Mouse (Mus musculus): ENCODE measurements around the gene Plcb2. TPM values are rescaled to one million over a fixed set of nuclear protein-coding genes. Genes with fewer than 3 reads are reported as not detected.

Gene Plcb2
- polyA plus RNA-seq, 1 experiment from 2014 or later = 1.4 TPM

DNA sequence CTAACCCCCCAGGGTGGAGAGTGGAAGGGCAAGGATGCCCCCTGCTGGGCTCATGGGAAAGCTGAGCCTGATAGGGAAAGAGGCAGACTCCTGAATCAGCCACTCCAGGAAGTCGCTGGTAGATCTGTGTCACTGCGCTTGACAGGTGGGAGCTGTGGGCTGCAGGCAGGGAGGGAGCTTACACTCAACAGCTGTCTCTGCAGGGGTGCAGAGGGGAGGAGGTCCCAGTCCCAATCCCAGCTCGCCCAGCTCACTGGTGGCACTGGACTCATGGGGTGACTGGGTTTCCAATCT, 2.3 kb upstream of the Plcb2 start:
- 0 out of 2 replicates have a peak, but pooled peaks have one; percentile 20 for ATAC-seq (replicated peaks; ENCODE audit: low FRiP score, low TSS enrichment, low read depth)
- Histone ChIP-seq H3K9ac (ENCODE audit: low read length) (no peak overlapping the region), H3K36me3 (ENCODE audit: control insufficient read depth, insufficient read depth, low read length) (no peaks in the 10 kb centered on the region), H3K4me1 (replicated peaks; ENCODE audit: control insufficient read depth, insufficient read depth, low read length) (peaks cover 32% of the 10 kb centered on the region), H3K4me3 (ENCODE audit: low read depth, low read length) (no peak overlapping the region), H3K4me2 (ENCODE audit: low read length) (no peak overlapping the region), H3K9me3 (ENCODE audit: control insufficient read depth, low read length) (no peaks in the 10 kb centered on the region), H3K27ac (ENCODE audit: low read depth) (no peak overlapping the region), H3K27me3 (replicated peaks; ENCODE audit: control insufficient read depth, insufficient read depth, low read length) (no peaks in the 10 kb centered on the region)
- DNase-seq (ENCODE audit: low spot score) = peak; percentile 80
- 11% methylated on average over 3 of the region's 3 CpGs for WGBS

DNA sequence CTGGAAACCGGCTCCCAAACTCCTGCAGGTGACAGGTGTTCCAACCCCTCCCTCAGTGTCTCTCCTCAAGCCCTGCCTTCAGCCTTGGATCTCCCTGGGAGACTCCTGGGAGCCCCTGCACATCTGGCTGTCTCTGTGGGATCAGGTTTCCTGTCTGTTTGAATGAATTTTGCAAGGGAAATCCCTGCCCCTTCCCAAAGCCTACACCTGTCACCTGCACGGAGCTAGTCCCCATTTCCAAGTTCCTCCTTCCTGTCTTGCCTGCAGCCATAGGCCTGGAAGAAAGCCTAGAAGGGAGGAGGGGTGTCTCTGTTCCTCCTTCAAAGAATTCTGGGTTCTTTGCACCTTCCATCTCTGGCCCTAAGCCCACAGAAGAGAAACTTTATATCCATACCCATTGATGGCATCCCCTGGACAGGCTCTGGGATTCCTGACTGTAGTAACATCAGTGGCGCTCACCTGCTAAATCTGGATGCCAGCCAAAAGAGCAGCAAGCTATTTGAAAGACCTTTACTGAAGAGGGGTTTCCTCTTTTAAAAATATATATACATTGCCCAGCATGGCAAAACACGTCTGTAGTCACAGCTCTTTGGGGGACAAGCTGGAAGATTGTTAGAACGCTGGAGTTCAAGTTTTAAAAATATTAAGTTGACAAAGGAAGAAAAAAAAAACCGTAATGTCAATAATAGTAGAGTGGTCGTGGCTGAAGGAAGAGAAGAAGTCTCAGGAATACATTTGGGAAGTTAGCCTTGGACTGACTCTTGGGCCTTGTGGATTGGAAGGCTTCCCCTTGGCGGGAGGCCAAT, 1.8 kb upstream of the Plcb2 start:
- WGBS = 31% methylated on average over 8 of the region's 8 CpGs
- Histone ChIP-seq H3K4me3 (ENCODE audit: low read depth, low read length) (no peak overlapping the region), H3K9ac (ENCODE audit: low read length) (no peak overlapping the region), H3K27ac (ENCODE audit: low read depth) (no peak overlapping the region), H3K4me2 (ENCODE audit: low read length) (no peak overlapping the region), H3K27me3 (replicated peaks; ENCODE audit: control insufficient read depth, insufficient read depth, low read length) (no peaks in the 10 kb centered on the region), H3K9me3 (ENCODE audit: control insufficient read depth, low read length) (no peaks in the 10 kb centered on the region), H3K4me1 (replicated peaks; ENCODE audit: control insufficient read depth, insufficient read depth, low read length) (peaks cover 32% of the 10 kb centered on the region), H3K36me3 (ENCODE audit: control insufficient read depth, insufficient read depth, low read length) (no peaks in the 10 kb centered on the region)
- ATAC-seq (replicated peaks; ENCODE audit: low FRiP score, low TSS enrichment, low read depth) (no peak), DNase-seq (ENCODE audit: low spot score) (no peak)

DNA sequence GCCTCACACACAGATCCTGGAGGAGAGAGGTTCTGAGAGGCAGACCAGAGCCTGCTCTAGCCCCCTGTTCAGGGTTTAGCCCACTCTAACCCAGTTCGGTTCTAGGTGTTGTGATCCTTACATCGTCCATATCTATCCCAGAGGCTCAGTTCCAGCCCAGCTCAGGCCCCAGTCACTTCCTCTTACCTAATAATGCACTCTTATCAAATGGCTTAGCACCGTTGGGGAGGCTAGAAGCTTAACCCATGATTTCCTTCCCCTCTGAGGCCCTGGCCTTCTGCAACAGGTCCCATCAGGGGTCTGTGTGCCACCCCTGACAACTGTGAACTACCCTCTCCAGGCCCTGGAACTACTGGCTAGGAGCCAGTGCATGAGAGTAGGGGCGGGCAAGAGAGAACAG, 956 bp upstream of the Plcb2 start:
- Histone ChIP-seq H3K4me3 (ENCODE audit: low read depth, low read length) (no peak overlapping the region), H3K36me3 (ENCODE audit: control insufficient read depth, insufficient read depth, low read length) (no peaks in the 10 kb centered on the region), H3K9ac (ENCODE audit: low read length) (no peak overlapping the region), H3K9me3 (ENCODE audit: control insufficient read depth, low read length) (no peaks in the 10 kb centered on the region), H3K27ac (ENCODE audit: low read depth) (peak overlapping the region; percentile 64; the same call in 1 of the 2 replicates), H3K4me1 (replicated peaks; ENCODE audit: control insufficient read depth, insufficient read depth, low read length) (peaks cover 32% of the 10 kb centered on the region), H3K4me2 (ENCODE audit: low read length) (no peak overlapping the region), H3K27me3 (replicated peaks; ENCODE audit: control insufficient read depth, insufficient read depth, low read length) (no peaks in the 10 kb centered on the region)
- DNase-seq (ENCODE audit: low spot score) (no peak), ATAC-seq (replicated peaks; ENCODE audit: low FRiP score, low TSS enrichment, low read depth) (no peak)
- 47% methylated on average over 4 of the region's 4 CpGs for WGBS

DNA sequence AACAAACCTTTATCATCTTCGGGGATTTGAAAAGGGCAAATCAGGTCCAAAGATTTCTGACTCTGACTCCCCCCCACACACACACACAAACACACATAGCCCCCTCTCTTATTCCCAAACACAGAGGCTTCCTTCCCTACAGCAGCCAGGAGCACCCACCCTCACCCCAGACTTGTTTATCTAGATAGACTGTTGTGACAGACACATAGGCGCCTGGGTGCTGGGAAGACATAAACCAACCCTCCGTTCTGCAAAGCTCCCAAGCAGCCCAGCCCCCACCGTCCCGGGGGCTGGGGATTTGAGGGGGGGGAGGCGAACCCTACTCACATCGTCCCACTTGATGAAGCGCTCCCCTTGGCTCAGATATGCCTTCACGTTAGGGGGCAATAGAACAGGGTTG, 327 bp downstream of the Plcb2 start:
- WGBS = 6% methylated on average over 9 of the region's 9 CpGs
- H3K36me3 ChIP-seq (ENCODE audit: control insufficient read depth, insufficient read depth, low read length) = no peaks in the 10 kb centered on the region
- H3K4me2 ChIP-seq (ENCODE audit: low read length) = peak overlapping the region; percentile 43
- H3K27ac ChIP-seq (ENCODE audit: low read depth) = peak overlapping the region; percentile 64; the same call in 1 of the 2 replicates
- no peaks in the 10 kb centered on the region for H3K27me3 ChIP-seq (replicated peaks; ENCODE audit: control insufficient read depth, insufficient read depth, low read length)
- H3K4me3 ChIP-seq (ENCODE audit: low read depth, low read length) = 0 out of 2 replicates have a peak overlapping the region, but pooled peaks have one; percentile 10
- no peak overlapping the region for H3K9ac ChIP-seq (ENCODE audit: low read length)
- H3K4me1 ChIP-seq (replicated peaks; ENCODE audit: control insufficient read depth, insufficient read depth, low read length) = peaks cover 32% of the 10 kb centered on the region
- DNase-seq (ENCODE audit: low spot score) = no peak
- no peak for ATAC-seq (replicated peaks; ENCODE audit: low FRiP score, low TSS enrichment, low read depth)
- no peaks in the 10 kb centered on the region for H3K9me3 ChIP-seq (ENCODE audit: control insufficient read depth, low read length)

DNA sequence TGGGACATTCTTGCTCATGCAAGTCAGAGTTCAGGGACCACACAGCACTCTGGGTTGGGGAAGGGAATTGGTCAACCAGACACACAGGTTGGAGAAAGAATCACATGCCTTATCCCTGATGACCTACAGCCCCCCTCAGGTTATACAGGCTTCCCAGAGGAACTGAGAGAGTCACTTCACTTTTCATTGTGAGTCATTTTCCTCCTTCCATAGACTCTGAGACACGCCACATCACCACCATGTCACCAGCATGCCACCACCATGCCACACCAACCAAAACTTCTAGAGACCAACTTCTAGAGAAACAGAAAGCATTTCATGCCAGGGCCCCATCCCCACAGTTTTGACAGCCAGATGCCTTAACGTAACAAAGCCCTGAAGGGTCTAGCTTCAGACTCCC, 1.4 kb downstream of the Plcb2 start:
- DNase-seq (ENCODE audit: low spot score) (no peak), ATAC-seq (replicated peaks; ENCODE audit: low FRiP score, low TSS enrichment, low read depth) (no peak)
- Histone ChIP-seq H3K27me3 (replicated peaks; ENCODE audit: control insufficient read depth, insufficient read depth, low read length) (no peaks in the 10 kb centered on the region), H3K9ac (ENCODE audit: low read length) (no peak overlapping the region), H3K4me3 (ENCODE audit: low read depth, low read length) (no peak overlapping the region), H3K9me3 (ENCODE audit: control insufficient read depth, low read length) (no peaks in the 10 kb centered on the region), H3K4me2 (ENCODE audit: low read length) (no peak overlapping the region), H3K36me3 (ENCODE audit: control insufficient read depth, insufficient read depth, low read length) (no peaks in the 10 kb centered on the region), H3K27ac (ENCODE audit: low read depth) (no peak overlapping the region), H3K4me1 (replicated peaks; ENCODE audit: control insufficient read depth, insufficient read depth, low read length) (peaks cover 32% of the 10 kb centered on the region)
- 93% methylated on average over 2 of the region's 2 CpGs for WGBS

GRCm38 (mm10) chr2:118725511-118725910, 2.7 kb downstream of the Plcb2 start:
- Histone ChIP-seq H3K4me1 (replicated peaks; ENCODE audit: control insufficient read depth, insufficient read depth, low read length) (peaks cover 32% of the 10 kb centered on the region), H3K36me3 (ENCODE audit: control insufficient read depth, insufficient read depth, low read length) (no peaks in the 10 kb centered on the region), H3K27ac (ENCODE audit: low read depth) (no peak overlapping the region), H3K27me3 (replicated peaks; ENCODE audit: control insufficient read depth, insufficient read depth, low read length) (no peaks in the 10 kb centered on the region), H3K9me3 (ENCODE audit: control insufficient read depth, low read length) (no peaks in the 10 kb centered on the region), H3K4me3 (ENCODE audit: low read depth, low read length) (no peak overlapping the region), H3K4me2 (ENCODE audit: low read length) (no peak overlapping the region), H3K9ac (ENCODE audit: low read length) (no peak overlapping the region)
- 79% methylated on average over 4 of the region's 4 CpGs for WGBS
- ATAC-seq (replicated peaks; ENCODE audit: low FRiP score, low TSS enrichment, low read depth) = no peak
- no peak for DNase-seq (ENCODE audit: low spot score)

DNA sequence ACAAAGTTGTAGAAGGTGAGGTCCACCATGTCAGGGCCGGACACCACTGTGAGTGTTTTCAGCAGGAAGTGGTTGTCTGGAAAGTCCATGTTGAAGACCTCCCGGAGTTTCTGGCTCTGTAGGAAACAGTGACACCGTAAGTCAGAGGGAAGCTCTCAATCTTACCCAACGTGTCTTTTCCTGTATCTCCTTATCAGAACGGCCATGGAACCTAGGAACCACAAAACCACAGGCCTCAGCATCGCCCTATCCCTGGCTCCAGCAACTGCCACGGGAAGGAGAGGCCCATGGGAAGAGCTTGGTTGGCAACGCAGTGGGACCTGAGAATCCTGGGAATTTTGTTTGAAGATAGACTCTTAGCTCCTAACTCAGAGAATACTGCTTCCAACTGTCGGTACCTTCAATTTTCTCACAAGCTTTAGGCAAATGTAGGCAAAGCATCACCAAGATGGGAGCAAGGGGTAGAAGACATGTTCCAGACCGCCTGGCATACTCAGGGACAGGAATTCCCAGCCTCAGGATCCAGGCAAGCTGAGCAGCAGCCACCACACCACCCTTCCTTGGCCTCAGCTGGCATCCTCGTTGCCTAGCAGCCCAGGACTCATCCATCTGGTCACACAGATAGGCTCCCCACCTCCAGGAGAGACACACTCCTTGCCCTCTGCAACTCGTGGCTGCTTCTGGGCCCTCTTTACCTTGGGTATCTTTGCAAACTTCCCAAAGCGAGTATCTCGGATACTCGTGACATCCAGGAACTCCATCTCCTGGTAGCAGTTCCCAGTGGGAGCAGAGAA, 4.3 kb downstream of the Plcb2 start:
- ATAC-seq (replicated peaks; ENCODE audit: low FRiP score, low TSS enrichment, low read depth) = no peak
- WGBS = 80% methylated on average over 15 of the region's 15 CpGs
- H3K4me3 ChIP-seq (ENCODE audit: low read depth, low read length) = no peak overlapping the region
- no peak overlapping the region for H3K9ac ChIP-seq (ENCODE audit: low read length)
- H3K27me3 ChIP-seq (replicated peaks; ENCODE audit: control insufficient read depth, insufficient read depth, low read length) = no peaks in the 10 kb centered on the region
- no peak overlapping the region for H3K4me2 ChIP-seq (ENCODE audit: low read length)
- no peak overlapping the region for H3K27ac ChIP-seq (ENCODE audit: low read depth)
- H3K4me1 ChIP-seq (replicated peaks; ENCODE audit: control insufficient read depth, insufficient read depth, low read length) = peaks cover 16% of the 10 kb centered on the region
- no peaks in the 10 kb centered on the region for H3K9me3 ChIP-seq (ENCODE audit: control insufficient read depth, low read length)
- DNase-seq (ENCODE audit: low spot score) = no peak
- H3K36me3 ChIP-seq (ENCODE audit: control insufficient read depth, insufficient read depth, low read length) = no peaks in the 10 kb centered on the region

- Histone ChIP-seq H3K36me3 (ENCODE audit: control insufficient read depth, insufficient read depth, low read length) (no peaks in the 10 kb centered on the region), H3K9ac (ENCODE audit: low read length) (no peak overlapping the region), H3K27ac (ENCODE audit: low read depth) (no peak overlapping the region), H3K9me3 (ENCODE audit: control insufficient read depth, low read length) (no peaks in the 10 kb centered on the region), H3K27me3 (replicated peaks; ENCODE audit: control insufficient read depth, insufficient read depth, low read length) (peaks cover 17% of the 10 kb centered on the region), H3K4me2 (ENCODE audit: low read length) (no peak overlapping the region), H3K4me3 (ENCODE audit: low read depth, low read length) (no peak overlapping the region), H3K4me1 (replicated peaks; ENCODE audit: control insufficient read depth, insufficient read depth, low read length) (no peaks in the 10 kb centered on the region)
- 86% methylated on average over 5 of the region's 5 CpGs for WGBS
- no peak for ATAC-seq (replicated peaks; ENCODE audit: low FRiP score, low TSS enrichment, low read depth)
- DNase-seq (ENCODE audit: low spot score) = no peak
These were observed 11.6 kb downstream of the Plcb2 start for GRCm38 (mm10) chr2:118716677-118717076.
